Mouse (Mus musculus) liver, embryonic 16.5 days (tissue): ENCODE data around the gene Slc18b1. TPM values are rescaled to one million over a fixed set of nuclear protein-coding genes. Genes with fewer than 3 reads are reported as not detected.

Experiments
- ATAC-seq: fragments of 200-750 bp; cut with Nextera tagmentation; 2 replicates; pipeline ENCODE4 v1.8.0; 2017; ENCODE audit warnings: low read depth, mild to moderate bottlenecking, moderate number of reproducible peaks, moderate library complexity
- H3K27ac ChIP-seq: fragments of 300-500 bp; sonication (generic); 2 replicates; pipeline ENCODE4 v1.5.1; 2014; ENCODE audit warnings: mild to moderate bottlenecking, low read length
- H3K27me3 ChIP-seq: fragments of 300-500 bp; sonication (generic); 2 replicates; pipeline ENCODE4 v1.6.1; 2014; ENCODE audit warnings: low read depth, low read length, mixed read lengths; ENCODE audit not compliant: control insufficient read depth, insufficient read depth
- H3K36me3 ChIP-seq: fragments of 300-500 bp; sonication (generic); 2 replicates; pipeline ENCODE4 v1.6.1; 2014; ENCODE audit warnings: mild to moderate bottlenecking; ENCODE audit not compliant: control insufficient read depth, insufficient read depth
- H3K4me1 ChIP-seq: fragments of 300-500 bp; sonication (generic); 2 replicates; pipeline ENCODE4 v1.6.1; 2014; ENCODE audit warnings: low read depth, low read length, mixed read lengths; ENCODE audit not compliant: control insufficient read depth
- H3K4me2 ChIP-seq: fragments of 300-500 bp; sonication (generic); 2 replicates; pipeline ENCODE4 v1.6.1; 2014; ENCODE audit warnings: low read depth, low read length, mixed read lengths
- H3K4me3 ChIP-seq: fragments of 300-500 bp; sonication (generic); 2 replicates; pipeline ENCODE4 v1.5.1; 2014; ENCODE audit warnings: low read depth, mild to moderate bottlenecking, low read length
- H3K9ac ChIP-seq: fragments of 300-500 bp; sonication (generic); 2 replicates; pipeline ENCODE4 v1.6.1; 2014; ENCODE audit warnings: low read depth, low read length
- H3K9me3 ChIP-seq: fragments of 300-500 bp; sonication (generic); replicated peaks from 2 replicates; pipeline ENCODE4 v1.6.1; 2016; ENCODE audit warnings: low read length; ENCODE audit not compliant: control insufficient read depth
- WGBS: fragments of 180-500 bp; shearing (Covaris S2); extraction: QIAGEN DNeasy Blood & Tissue Kit; methylation state at CpG from one replicate; pipeline ENCODE4 v1.1.7; 2014; ENCODE audit not compliant: insufficient replicate concordance; 5-methylcytosine and 5-hydroxymethylcytosine counted together
- polyA plus RNA-seq: library from polyadenylated mRNA; unstranded; fragments of >200 nt; fragmentation: Nextera tagmentation; extraction: Ambion mirVana; gene quantifications from 2 replicates; pipeline ENCODE4 v1.2.1, GENCODE M21; 2015

Gene Slc18b1
- polyA plus RNA-seq, 1 experiment from 2014 or later = 1.9 TPM

DNA sequence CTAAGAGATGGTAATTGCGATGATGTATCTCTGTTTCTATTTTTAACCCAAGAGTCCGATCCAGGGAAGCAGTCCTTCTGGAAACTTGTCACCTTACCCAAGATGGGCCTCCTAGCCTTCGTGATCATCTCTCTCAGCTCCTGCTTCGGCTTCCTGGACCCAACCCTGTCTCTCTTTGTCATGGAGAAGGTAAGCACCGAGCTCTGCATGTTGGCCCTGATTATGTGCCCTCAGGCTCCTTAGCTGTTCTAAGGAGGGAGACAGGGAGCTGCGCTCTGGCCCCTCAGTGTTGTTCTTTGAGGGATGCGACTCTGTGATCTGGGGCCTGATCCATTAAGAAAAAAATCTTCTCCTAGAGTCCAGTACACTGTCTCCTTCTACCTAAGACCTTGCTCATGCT, 19.5 kb downstream of the Slc18b1 start:
- 77% methylated on average over 7 of the region's 7 CpGs for WGBS
- Histone ChIP-seq H3K4me1 (no peaks in the 10 kb centered on the region), H3K9me3 (no peaks in the 10 kb centered on the region), H3K27me3 (no peaks in the 10 kb centered on the region), H3K27ac (no peak overlapping the region), H3K9ac (no peak overlapping the region), H3K4me2 (no peak overlapping the region), H3K4me3 (no peak overlapping the region), H3K36me3 (no peaks in the 10 kb centered on the region)
- no peak for ATAC-seq

DNA sequence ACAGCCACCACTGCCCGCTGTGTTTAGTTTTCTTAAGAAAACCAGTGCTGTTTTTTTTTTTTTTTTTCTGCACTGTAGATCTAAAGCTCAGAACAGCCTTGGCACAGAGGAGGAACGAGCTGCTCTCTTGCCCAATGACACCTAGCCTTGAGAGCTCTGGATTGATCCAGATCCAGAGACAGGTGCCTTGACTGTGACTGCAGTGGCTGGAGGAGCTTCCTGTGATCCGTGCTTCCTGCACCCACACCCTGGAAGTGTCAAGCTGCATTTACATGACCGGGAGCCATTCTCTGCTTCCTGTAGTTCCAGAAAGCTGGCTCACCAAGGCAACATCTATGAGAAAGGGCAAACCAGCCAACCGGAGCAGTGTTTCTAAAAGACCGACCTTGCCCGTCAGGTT, 29.7 kb downstream of the Slc18b1 start:
- Histone ChIP-seq H3K9me3 (no peaks in the 10 kb centered on the region), H3K4me2 (no peak overlapping the region), H3K9ac (no peak overlapping the region), H3K27me3 (no peaks in the 10 kb centered on the region), H3K27ac (no peak overlapping the region), H3K36me3 (no peaks in the 10 kb centered on the region), H3K4me1 (no peaks in the 10 kb centered on the region), H3K4me3 (no peak overlapping the region)
- ATAC-seq = no peak
- WGBS = 72% methylated on average over 7 of the region's 7 CpGs

DNA sequence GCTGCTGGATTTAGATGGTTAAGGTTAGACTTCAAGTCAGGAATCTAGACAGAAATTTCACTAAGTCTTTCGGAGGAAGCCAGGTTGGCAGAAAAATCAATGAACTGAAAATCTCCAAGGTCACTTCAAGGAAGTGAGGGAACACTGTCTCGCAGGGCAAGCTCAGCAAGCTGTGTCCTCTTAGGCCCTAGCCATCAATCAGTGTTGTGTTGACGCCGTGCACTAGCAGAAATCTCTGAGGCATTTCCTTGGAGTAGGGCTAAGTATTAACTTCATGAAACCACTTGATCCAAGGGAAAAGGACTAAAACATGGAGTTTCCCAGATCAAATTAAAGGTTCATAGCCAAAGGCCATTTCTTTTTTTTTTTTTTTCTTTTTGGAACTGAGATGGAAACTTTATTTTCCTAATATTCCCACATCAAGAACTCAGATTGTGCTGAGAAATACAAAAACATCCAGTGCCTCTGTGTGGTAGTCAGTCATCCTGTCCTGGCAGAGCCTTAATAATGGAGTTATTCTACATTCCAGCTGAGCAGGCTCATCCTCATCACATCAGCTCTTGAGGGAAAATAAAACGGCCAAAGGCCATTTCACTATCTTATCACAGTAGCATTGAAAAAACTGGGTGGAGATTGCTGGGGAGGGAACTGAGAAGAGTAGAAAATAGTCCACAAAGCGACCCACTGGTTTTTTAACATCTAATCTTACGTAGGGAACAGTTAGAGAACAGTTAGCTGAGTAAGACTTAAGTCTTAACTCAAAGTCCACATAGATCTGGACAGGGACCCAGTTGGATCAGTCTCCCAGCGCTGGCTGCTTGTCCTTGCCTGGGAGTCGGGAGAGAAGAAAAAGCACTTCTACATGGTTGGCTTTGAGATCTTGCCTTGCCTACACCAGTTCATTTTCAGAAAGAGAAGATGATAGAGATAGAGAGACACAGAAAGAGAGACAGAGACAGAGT, 39.5 kb downstream of the Slc18b1 start:
- Histone ChIP-seq H3K27me3 (no peaks in the 10 kb centered on the region), H3K4me1 (no peaks in the 10 kb centered on the region), H3K36me3 (no peaks in the 10 kb centered on the region), H3K4me3 (no peak overlapping the region), H3K27ac (no peak overlapping the region), H3K9ac (no peak overlapping the region), H3K9me3 (no peaks in the 10 kb centered on the region), H3K4me2 (no peak overlapping the region)
- WGBS = 47% methylated on average over 9 of the region's 9 CpGs
- no peak for ATAC-seq

DNA sequence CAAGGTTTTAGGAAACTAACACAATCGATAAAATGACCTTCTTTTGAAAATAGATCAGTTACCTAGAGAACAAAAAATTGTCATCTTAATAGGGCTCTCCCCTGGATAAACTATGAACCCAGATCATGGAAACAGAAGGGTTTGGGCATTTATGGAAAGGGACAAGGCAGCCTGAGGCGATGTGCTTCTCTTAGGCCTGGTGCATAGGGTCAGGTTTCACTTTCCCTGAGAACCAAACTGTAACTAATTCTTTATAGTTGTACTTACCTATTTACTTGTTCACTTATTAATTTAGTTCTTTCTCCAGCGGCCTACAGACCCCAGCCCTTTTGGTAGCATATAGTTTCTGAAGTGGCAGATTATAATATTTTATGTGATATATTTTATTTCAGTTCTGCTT, 40.3 kb downstream of the Slc18b1 start:
- 67% methylated on average over 3 of the region's 3 CpGs for WGBS
- Histone ChIP-seq H3K36me3 (no peaks in the 10 kb centered on the region), H3K9me3 (no peaks in the 10 kb centered on the region), H3K4me1 (no peaks in the 10 kb centered on the region), H3K4me3 (no peak overlapping the region), H3K4me2 (no peak overlapping the region), H3K27me3 (no peaks in the 10 kb centered on the region), H3K9ac (no peak overlapping the region), H3K27ac (no peak overlapping the region)
- ATAC-seq = no peak

DNA sequence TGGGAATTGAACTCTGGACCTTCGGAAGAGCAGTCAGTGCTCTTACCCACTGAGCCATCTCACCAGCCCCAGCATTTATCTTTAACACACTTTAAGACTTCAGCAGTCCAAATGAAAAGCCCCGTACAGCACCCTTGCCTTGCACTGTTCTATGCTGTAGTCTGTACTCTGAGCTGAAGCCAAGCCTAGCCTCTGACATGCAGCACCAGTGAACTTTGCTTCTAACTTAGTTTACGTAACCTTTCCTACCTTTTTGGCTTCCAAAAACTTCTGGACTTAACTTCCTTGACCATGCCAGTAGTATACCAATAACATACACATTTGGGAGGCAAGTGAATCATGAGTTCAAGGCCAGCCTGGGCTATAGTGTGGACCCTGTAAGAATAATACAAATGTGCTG, 42.1 kb downstream of the Slc18b1 start:
- H3K4me3 ChIP-seq = no peak overlapping the region
- no peaks in the 10 kb centered on the region for H3K36me3 ChIP-seq
- H3K27me3 ChIP-seq = no peaks in the 10 kb centered on the region
- no peaks in the 10 kb centered on the region for H3K4me1 ChIP-seq
- no peak overlapping the region for H3K9ac ChIP-seq
- WGBS = 73% methylated on average over 3 of the region's 3 CpGs
- H3K4me2 ChIP-seq = no peak overlapping the region
- ATAC-seq = peak; percentile 64
- H3K9me3 ChIP-seq = no peaks in the 10 kb centered on the region
- H3K27ac ChIP-seq = no peak overlapping the region

DNA sequence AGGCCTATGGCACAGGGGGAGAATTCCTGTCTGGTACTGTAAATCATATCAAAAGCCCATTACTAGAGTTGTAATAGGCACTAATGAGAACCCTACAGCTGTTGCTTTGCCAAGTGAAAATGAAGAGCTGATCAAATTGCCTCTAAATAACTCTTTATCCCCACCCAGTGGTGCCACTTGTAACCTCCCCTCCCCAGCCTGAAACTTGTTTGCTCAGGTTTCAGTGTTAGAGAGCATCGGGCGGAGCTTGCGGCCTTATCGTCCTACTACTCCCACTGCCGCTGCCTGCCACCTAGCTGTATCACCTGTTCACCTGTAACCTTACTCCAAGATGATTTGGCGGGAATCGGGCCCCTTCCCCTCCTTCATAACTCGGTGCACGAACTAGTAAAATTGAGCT, 42.6 kb downstream of the Slc18b1 start:
- no peaks in the 10 kb centered on the region for H3K36me3 ChIP-seq
- no peaks in the 10 kb centered on the region for H3K4me1 ChIP-seq
- no peak overlapping the region for H3K4me2 ChIP-seq
- 47% methylated on average over 9 of the region's 9 CpGs for WGBS
- H3K27ac ChIP-seq = no peak overlapping the region
- no peaks in the 10 kb centered on the region for H3K27me3 ChIP-seq
- peak; percentile 70 for ATAC-seq
- H3K4me3 ChIP-seq = no peak overlapping the region
- H3K9me3 ChIP-seq = no peaks in the 10 kb centered on the region
- H3K9ac ChIP-seq = no peak overlapping the region

DNA sequence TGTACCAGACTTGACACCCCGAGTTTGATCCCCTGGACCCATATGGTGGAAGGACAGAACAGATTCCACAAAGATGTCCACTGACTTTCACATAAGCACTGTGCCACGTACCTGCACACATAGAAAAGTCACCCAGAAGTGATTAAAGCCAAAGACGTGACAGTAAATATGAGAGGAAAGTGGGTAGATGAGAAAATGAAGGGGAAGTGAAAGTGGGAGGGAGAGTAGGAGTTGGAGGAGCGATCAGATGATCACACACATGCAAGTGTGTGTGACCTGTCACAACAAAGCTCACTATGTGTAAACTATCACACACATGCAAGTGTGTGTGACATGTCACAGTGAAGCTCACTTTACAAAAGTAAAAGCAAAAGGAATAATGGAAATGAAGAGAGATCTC, 43.7 kb downstream of the Slc18b1 start:
- WGBS = 38% methylated on average over 4 of the region's 4 CpGs
- H3K36me3 ChIP-seq = no peaks in the 10 kb centered on the region

DNA sequence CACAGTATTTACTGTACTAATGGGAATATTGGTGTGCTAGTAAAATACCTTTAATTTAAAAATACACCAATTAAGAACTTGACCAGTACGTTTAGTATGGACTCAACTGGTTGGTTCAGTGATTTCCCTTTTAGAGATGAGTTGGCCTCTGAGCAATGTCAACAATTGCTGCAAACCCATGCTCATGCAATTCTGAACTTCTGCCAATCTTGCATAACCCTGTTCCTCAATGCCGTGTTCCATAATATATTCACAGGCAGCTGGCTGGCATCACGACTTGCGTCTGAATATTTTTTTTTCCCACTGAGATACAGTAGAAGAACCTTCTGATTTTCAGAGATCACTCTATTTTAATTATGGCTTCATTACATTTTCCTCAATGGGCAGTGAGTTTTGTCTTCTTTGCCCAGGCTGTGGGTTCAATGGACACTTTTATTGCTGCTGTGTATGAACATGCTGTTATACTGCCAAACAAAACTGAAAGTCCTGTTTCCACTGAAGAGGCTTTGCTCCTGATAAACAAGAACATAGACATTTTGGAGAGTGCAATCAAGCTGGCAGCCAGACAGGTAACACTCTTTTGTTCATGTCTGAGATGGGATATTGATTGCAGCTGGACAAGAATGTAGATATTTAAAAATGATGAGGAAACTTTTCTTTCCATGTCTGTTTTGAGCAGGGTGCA, 54.6 kb downstream of the Slc18b1 start, which contains the start of gene Vnn3:
Vnn3 (plus strand) TSS at position 235 of the 685 bp plus-strand sequence.
- H3K27ac ChIP-seq = peak within 1 kb of the TSS; percentile 14; the same call in 1 of the 2 replicates

More for the DNA sequence above, 43.7 kb downstream of the Slc18b1 start:
- H3K27me3 ChIP-seq = no peaks in the 10 kb centered on the region
- no peak overlapping the region for H3K4me2 ChIP-seq
- H3K9ac ChIP-seq = no peak overlapping the region
- no peak overlapping the region for H3K27ac ChIP-seq
- H3K9me3 ChIP-seq = no peaks in the 10 kb centered on the region
- H3K4me3 ChIP-seq = no peak overlapping the region
- no peaks in the 10 kb centered on the region for H3K4me1 ChIP-seq
- no peak for ATAC-seq

DNA sequence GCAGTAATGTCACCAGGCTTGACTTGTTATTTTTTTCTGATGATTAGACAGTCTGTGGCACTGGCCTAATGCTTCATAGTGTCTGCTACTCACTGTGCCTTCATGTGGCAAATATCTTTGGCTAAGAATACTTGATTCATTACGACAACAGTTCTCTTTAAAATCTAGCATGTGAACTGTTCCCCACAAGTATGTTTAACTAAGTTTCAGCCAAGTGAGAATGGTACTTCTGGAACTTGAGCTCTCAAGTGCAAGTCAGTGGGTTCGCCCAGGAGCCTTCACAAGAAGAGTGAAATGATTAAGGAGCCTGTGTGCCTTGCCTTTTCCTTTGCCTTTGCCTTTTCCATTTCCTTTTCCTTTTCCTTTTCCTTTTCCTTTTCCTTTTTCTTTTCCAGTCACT, 55.3 kb downstream of the Slc18b1 start:
- Histone ChIP-seq H3K9me3 (no peaks in the 10 kb centered on the region), H3K27me3 (no peaks in the 10 kb centered on the region), H3K4me1 (no peaks in the 10 kb centered on the region), H3K9ac (no peak overlapping the region), H3K4me3 (no peak overlapping the region), H3K36me3 (no peaks in the 10 kb centered on the region), H3K27ac (no peak overlapping the region), H3K4me2 (no peak overlapping the region)
- ATAC-seq = no peak
- WGBS = 46% methylated on average over 2 of the region's 2 CpGs

More for the DNA sequence above, 54.6 kb downstream of the Slc18b1 start, which contains the start of gene Vnn3:
- H3K9me3 ChIP-seq = no peaks in the 10 kb centered on the region
- no peaks in the 10 kb centered on the region for H3K4me1 ChIP-seq
- no peak within 1 kb of the TSS for H3K4me3 ChIP-seq
- H3K9ac ChIP-seq = no peak within 1 kb of the TSS
- no peaks in the 10 kb centered on the region for H3K36me3 ChIP-seq
- WGBS = 51% methylated on average over 4 of the region's 4 CpGs
- 0 out of 2 replicates have a peak within 1 kb of the TSS, but pooled peaks have one; percentile 19 for H3K4me2 ChIP-seq
- H3K27me3 ChIP-seq = no peaks in the 10 kb centered on the region
- ATAC-seq = peak; percentile 70
